Mouse (Mus musculus): ENCODE measurements around the gene Btbd19. TPM values are rescaled to one million over a fixed set of nuclear protein-coding genes. Genes with fewer than 3 reads are reported as not detected.

Btbd19 gene
- polyA plus RNA-seq, 1 experiment from 2014 or later = 4.8 TPM

DNA sequence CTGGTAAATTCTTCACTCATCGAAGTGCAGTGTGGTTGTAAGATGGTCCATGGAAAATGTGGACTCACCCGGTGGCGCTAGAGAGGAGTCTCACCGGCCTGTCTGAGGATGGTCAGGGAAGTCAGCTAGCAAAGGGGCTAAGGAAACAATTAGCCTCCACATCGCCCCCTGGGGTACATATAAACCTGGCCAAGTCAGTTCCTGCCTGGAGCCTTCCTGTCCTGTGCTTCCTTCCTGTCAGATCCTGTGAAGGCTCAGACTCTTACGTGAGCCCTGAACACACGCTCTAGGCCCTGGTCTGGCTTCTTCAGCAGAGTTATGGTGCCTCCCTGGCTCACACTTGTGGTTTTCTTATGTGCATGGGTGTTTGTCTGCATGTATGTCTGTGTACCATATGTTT is 24.3 kb downstream of the Btbd19 start:
- Histone ChIP-seq H3K4me3 (no peak overlapping the region), H3K36me3 (peaks cover 27% of the 10 kb centered on the region), H3K4me1 (replicated peaks) (peaks cover 39% of the 10 kb centered on the region), H3K9me3 (no peaks in the 10 kb centered on the region), H3K27ac (peak overlapping the region; percentile 40; the same call in 1 of the 2 replicates), H3K27me3 (ENCODE audit: insufficient read depth, poor library complexity, severe bottlenecking) (peaks cover 23% of the 10 kb centered on the region)
- peak; percentile 53 for DNase-seq (ENCODE audit: low spot score)
- 52% methylated on average over 7 of the region's 7 CpGs for WGBS

DNA sequence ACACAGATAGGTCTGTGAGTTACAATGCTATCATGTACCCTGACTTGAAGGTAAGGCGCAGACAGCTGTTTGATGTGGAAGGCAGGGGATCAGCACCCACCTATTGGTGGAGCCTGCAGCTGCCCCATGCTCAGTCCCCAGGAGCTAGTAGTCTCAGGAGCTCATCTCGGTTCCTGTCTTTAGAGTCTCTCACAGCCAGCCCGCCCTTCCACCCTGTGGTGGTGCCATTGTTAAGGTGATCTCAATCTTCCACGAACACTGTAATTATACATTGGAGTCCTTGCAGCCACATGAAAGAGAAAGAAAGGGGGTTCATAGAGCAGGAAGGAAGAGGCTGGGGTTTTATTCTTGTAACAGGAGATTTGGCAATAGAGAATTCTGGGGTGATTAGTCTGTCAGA is 25.5 kb downstream of the Btbd19 start:
- Histone ChIP-seq H3K36me3 (peaks cover 20% of the 10 kb centered on the region; the same call in 1 of the 2 replicates), H3K27me3 (ENCODE audit: insufficient read depth, poor library complexity, severe bottlenecking) (peaks cover 29% of the 10 kb centered on the region), H3K27ac (no peak overlapping the region), H3K9me3 (no peaks in the 10 kb centered on the region), H3K4me3 (no peak overlapping the region), H3K4me1 (replicated peaks) (peaks cover 43% of the 10 kb centered on the region)
- no peak for DNase-seq (ENCODE audit: low spot score)
- WGBS = 75% methylated on average over 4 of the region's 4 CpGs

DNA sequence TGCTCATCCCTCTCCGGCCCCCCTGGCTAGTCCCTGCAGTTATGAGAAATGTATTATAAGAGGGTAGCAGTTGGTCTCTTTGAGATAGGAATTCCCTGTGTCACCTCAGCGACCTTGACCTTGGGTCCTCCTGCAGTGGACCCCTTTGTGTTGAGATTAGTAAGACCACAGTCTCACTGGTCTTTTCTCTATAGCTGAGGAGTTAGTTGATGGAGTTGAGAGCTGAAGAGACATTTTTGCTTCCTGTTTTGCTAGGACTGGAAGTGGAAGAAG is 26.8 kb downstream of the Btbd19 start:
- H3K4me3 ChIP-seq = peak overlapping the region; percentile 5; the same call in 1 of the 2 replicates
- H3K36me3 ChIP-seq = peaks cover 14% of the 10 kb centered on the region; the same call in 1 of the 2 replicates
- H3K27me3 ChIP-seq (ENCODE audit: insufficient read depth, poor library complexity, severe bottlenecking) = peaks cover 40% of the 10 kb centered on the region
- no peak overlapping the region for H3K27ac ChIP-seq
- 73% methylated on average over 2 of the region's 2 CpGs for WGBS
- H3K9me3 ChIP-seq = no peaks in the 10 kb centered on the region
- DNase-seq (ENCODE audit: low spot score) = no peak
- peaks cover 45% of the 10 kb centered on the region for H3K4me1 ChIP-seq (replicated peaks)

DNA sequence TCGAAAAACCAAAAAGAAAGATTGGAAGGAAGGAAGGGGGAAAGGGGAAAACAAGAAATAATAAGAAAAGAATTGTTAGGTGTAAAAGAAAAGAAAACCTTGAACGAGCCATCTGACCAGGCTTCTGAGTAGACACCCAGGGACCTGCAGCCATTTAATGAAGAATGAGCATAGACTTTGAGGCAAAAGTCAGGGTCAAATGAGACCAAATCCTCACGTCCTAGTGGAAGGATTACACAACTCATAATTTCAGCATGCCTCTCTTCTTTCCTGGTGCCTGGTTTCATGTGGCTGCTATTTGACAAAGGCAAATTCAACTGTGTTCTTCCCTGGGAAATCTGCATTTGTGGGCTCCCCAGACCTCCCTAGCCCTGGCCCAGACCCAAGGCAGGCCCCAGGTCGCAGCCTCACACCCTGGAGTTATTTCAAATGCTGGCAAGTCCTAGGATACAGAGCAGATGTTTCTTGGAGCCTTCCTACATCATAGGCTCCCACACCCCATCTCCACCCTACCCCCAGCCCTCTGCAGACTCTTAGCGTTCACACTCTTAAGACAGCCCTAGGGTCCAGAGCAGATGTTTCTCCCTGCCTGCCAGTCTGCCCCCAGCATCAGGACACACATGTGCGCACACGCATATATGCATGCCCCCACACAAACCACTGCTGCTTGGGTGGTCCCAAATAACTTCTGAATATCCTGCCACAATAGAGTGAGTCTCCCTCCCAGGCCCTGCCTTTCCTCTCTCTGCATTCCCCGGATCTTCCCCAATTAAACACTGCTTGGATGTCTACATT is 27.4 kb downstream of the Btbd19 start:
- Histone ChIP-seq H3K4me3 (peak overlapping the region; percentile 5; the same call in 1 of the 2 replicates), H3K36me3 (peaks cover 14% of the 10 kb centered on the region; the same call in 1 of the 2 replicates), H3K27ac (peak overlapping the region; percentile 23; the same call in 1 of the 2 replicates), H3K9me3 (no peaks in the 10 kb centered on the region), H3K4me1 (replicated peaks) (peaks cover 45% of the 10 kb centered on the region), H3K27me3 (ENCODE audit: insufficient read depth, poor library complexity, severe bottlenecking) (peaks cover 40% of the 10 kb centered on the region)
- 61% methylated on average over 8 of the region's 8 CpGs for WGBS
- peak; percentile 18 for DNase-seq (ENCODE audit: low spot score)

DNA sequence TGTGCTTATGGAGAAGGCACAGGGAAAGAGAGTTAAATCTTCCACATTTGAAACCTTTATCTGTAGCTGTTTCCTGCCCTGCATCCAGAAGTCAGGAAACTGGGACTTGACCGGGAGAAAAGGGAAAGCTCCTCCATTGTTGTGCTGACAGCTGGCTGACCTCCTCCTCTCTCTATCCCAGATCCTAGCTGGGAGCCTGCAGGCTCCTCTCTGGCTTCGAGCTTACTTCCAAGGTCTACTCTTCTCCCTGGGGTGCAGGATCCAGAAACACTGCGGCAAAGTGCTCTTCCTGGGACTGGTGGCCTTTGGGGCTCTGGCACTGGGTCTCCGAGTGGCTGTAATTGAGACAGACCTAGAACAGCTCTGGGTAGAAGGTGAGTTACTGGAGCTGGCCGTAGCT is 28.9 kb downstream of the Btbd19 start:
- Histone ChIP-seq H3K36me3 (peaks cover 9% of the 10 kb centered on the region; the same call in 1 of the 2 replicates), H3K27ac (peak overlapping the region; percentile 89), H3K9me3 (no peaks in the 10 kb centered on the region), H3K27me3 (ENCODE audit: insufficient read depth, poor library complexity, severe bottlenecking) (peaks cover 40% of the 10 kb centered on the region), H3K4me1 (replicated peaks) (peaks cover 45% of the 10 kb centered on the region), H3K4me3 (peak overlapping the region; percentile 72)
- WGBS = 16% methylated on average over 5 of the region's 5 CpGs
- DNase-seq (ENCODE audit: low spot score) = peak; percentile 24

DNA sequence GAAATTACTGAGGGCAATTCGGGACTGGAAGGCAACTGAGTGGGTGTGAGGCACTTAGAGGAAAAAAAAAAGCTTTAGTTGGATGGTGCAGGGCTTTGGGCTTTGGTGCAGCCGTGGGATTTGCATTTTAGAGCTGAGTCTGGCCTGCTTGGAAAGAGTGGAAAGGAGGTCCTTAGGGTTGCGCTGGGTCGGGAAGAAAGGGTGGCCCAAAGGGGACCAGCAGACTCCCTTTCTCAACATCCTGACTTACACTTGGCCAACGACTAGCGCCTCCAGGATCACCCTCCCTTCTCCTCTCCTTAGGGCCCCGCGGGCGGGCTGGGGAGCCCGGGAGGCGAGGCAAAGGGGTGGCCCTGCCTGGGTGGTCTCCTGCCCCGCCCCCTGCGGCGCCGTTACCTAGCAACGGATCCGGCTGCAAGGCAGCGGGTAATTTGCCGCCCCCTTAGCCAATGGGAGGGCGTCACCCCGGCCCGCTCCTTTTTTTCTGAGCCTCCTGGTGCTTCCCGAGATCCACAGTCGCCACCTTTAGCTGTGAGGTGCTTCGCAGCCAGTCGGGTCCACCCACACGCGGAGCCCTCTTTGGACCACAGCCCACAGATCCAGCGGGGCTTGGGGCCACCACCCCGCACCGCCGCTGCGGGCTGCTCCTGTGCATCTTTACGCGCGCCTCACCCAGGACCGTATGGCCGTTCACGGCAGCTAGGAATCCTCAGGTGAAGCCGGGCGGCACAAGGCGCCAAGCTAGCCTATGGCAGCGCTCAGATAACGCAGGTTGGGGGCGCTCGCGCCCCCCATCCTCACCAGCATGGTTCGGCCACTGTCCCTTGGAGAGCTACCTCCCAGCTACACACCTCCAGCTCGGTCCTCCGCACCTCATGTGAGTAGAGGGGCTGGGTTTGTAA is 29.7 kb downstream of the Btbd19 start, which contains the start of gene Ptch2:
Ptch2 (plus strand) TSS at position 525 of the 902 bp plus-strand sequence.
- H3K4me3 ChIP-seq = peak within 1 kb of the TSS; percentile 72
- peak within 1 kb of the TSS; percentile 89 for H3K27ac ChIP-seq
- peak; percentile 90 for DNase-seq (ENCODE audit: low spot score)
- peaks cover 42% of the 10 kb centered on the region for H3K4me1 ChIP-seq (replicated peaks)
- peaks cover 40% of the 10 kb centered on the region for H3K27me3 ChIP-seq (ENCODE audit: insufficient read depth, poor library complexity, severe bottlenecking)
- WGBS = under 1% methylated on average over 50 of the region's 50 CpGs
- peaks cover 4% of the 10 kb centered on the region; the same call in 1 of the 2 replicates for H3K36me3 ChIP-seq
- H3K9me3 ChIP-seq = no peaks in the 10 kb centered on the region

DNA sequence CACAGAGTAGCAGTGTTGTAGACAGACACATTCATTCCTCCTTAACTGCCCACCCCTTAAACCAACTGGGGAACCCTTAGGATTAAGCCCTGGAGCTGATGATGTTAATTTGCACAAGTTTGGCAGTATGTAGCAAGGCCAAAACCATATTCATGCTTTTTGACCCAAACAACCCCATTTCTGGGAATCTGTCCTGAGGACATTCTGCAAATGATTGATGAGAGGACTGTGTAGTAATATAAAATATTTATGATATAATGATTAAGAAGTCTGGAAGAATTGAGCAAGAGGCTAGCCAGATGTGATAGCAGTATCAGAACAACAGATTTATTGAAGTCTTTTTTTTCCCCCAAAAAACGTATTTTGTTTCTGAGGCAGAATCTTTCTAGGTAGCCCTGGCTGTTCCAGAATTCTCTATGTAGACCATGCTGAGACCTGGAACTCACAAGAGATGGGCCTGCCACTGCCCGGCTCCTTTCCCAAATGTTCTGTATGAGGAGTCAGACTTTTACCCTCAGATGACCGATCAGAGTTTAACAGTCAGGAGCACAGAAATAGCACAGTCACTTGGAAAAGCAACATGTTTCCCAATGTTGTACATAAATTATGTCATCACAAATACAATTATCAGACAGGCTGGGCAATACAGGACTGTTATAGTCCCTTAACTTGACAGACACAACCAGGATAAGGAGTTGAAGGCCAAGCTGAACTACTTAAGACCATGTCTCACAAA is 30.7 kb downstream of the Btbd19 start:
- Histone ChIP-seq H3K4me3 (no peak overlapping the region), H3K36me3 (no peaks in the 10 kb centered on the region; the same call in 1 of the 2 replicates), H3K27me3 (ENCODE audit: insufficient read depth, poor library complexity, severe bottlenecking) (peaks cover 40% of the 10 kb centered on the region), H3K9me3 (no peaks in the 10 kb centered on the region), H3K27ac (no peak overlapping the region), H3K4me1 (replicated peaks) (peaks cover 48% of the 10 kb centered on the region)
- WGBS = 91% methylated on average over 3 of the region's 3 CpGs
- DNase-seq (ENCODE audit: low spot score) = no peak

DNA sequence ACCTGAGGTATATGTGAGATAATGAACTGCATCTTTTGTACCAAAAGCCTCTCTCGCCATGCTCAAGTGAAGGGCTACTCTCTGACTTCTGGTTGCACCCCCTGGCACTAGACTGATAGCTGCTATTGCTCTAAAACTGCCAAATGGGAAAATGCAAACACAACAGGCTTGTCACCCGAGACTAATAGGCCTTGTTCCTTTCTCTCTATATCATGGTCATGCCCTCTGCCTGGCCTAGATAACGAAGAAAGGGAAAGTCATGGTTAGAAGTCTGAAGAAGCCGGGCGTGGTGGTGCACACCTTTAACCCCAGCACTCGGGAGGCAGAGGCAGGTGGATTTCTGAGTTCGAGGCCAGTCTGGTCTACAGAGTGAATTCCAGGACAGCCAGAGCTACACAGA is 34.9 kb downstream of the Btbd19 start:
- H3K27ac ChIP-seq = no peak overlapping the region
- no peak overlapping the region for H3K4me3 ChIP-seq
- H3K9me3 ChIP-seq = no peaks in the 10 kb centered on the region
- H3K36me3 ChIP-seq = peaks cover 25% of the 10 kb centered on the region
- 85% methylated on average over 7 of the region's 7 CpGs for WGBS
- H3K4me1 ChIP-seq (replicated peaks) = peaks cover 16% of the 10 kb centered on the region
- no peak for DNase-seq (ENCODE audit: low spot score)
- peaks cover 16% of the 10 kb centered on the region for H3K27me3 ChIP-seq (ENCODE audit: insufficient read depth, poor library complexity, severe bottlenecking)

DNA sequence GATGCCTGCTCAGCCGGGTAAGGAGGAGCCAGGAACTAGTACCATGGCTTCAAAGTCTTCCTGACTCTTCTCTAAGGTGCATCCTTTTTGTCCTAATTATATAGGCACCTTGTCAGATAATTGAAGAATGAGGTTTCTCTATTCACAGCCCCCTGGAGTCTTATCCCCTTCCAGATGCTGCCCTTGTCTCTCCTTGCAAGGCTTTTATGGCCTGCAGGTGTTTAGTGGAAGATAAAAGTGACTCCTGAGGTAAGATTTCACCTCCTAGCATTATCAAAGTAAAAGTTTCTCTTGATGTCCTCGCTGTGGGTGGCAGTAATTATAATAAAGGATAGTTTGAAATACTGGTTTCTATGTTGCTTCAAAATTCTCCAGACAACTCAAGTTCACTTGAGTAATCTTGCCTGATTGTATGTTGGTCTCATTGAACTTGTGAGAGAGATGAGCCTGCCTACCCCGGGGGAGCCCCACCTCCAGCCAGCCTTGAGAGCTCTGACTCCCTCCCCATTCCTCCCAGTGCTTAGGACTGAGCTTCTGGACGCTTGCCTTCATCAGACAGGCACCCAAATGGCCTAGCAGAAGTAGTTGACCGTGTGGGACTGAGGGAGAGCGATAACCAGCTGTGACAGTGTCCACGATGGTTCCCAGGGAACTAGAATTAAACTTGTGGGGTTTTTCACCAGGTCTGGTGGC is 37.4 kb downstream of the Btbd19 start:
- Histone ChIP-seq H3K27ac (no peak overlapping the region), H3K36me3 (peaks cover 42% of the 10 kb centered on the region)

DNA sequence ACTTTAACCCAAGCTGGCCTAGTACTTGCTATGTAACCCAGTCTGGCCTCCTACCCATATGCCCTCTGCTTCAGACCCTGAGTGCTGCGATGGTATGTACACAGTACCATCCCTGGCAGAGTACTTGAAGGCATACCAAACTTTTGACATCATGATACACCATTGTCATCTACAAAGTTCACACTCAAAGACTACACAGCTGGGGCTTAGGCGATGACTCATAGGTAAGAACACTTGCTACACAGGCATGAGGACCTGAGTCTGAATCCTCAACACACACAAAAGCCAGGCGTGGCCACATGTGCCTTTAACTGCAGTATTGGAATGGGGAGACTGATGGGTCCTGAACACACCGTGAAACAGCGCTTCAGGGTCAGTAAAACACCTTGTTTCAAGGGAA is 54.3 kb downstream of the Btbd19 start:
- Histone ChIP-seq H3K4me3 (no peak overlapping the region), H3K9me3 (no peaks in the 10 kb centered on the region), H3K27me3 (ENCODE audit: insufficient read depth, poor library complexity, severe bottlenecking) (peaks cover 8% of the 10 kb centered on the region; the same call in 1 of the 2 replicates), H3K36me3 (peaks cover 98% of the 10 kb centered on the region), H3K27ac (no peak overlapping the region), H3K4me1 (replicated peaks) (no peaks in the 10 kb centered on the region)
- no peak for DNase-seq (ENCODE audit: low spot score)
- WGBS = 94% methylated on average over 5 of the region's 5 CpGs

More for the DNA sequence above, 37.4 kb downstream of the Btbd19 start:
- 86% methylated on average over 7 of the region's 7 CpGs for WGBS
- no peaks in the 10 kb centered on the region for H3K27me3 ChIP-seq (ENCODE audit: insufficient read depth, poor library complexity, severe bottlenecking)
- H3K4me3 ChIP-seq = no peak overlapping the region
- 0 out of 2 replicates have a peak, but pooled peaks cover 8% of the 10 kb centered on the region for H3K4me1 ChIP-seq (replicated peaks)
- no peak for DNase-seq (ENCODE audit: low spot score)
- H3K9me3 ChIP-seq = no peaks in the 10 kb centered on the region

DNA sequence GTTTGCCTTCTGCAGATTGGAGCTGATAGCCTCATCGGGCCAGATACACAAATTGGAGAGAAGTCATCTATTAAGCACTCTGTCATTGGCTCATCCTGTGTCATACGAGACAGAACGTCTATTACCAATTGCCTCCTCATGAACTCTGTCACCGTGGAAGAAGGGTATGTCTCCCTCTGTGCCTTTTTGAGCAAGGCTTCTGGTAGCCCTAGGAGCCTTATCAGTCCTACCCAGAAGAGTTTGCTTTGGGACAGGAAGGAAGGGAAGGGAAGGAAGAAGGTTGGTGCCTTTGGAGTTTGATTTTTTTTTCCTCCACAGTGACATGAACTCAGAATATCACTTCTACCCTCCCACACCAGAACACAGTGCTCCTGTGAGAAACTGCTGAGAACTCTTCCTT is 54.9 kb downstream of the Btbd19 start:
- Histone ChIP-seq H3K9me3 (no peaks in the 10 kb centered on the region), H3K4me1 (replicated peaks) (no peaks in the 10 kb centered on the region), H3K36me3 (peaks cover 100% of the 10 kb centered on the region), H3K4me3 (no peak overlapping the region), H3K27me3 (ENCODE audit: insufficient read depth, poor library complexity, severe bottlenecking) (peaks cover 12% of the 10 kb centered on the region), H3K27ac (no peak overlapping the region)
- no peak for DNase-seq (ENCODE audit: low spot score)
- 90% methylated on average over 4 of the region's 4 CpGs for WGBS

DNA sequence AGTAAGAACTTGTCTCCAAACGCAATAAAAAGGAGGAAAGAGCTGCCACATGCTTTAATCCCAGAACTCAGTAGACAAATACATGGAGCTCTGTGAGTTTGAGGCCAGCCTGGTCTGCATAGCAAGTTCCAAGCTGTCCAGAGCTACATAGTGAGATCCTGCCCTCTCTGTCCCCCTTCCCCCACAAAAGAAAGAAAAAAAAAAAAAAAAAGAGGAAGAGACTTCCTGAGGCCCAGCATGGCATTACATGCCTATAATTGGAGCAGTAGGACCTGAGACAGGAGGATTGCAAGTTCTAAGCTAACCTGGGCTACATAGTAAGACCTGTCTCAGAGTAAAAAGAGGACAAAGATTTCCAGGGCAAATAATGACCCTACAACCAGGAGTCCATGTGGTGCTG is 55.9 kb downstream of the Btbd19 start:
- DNase-seq (ENCODE audit: low spot score) = no peak
- Histone ChIP-seq H3K36me3 (peaks cover 99% of the 10 kb centered on the region), H3K27ac (no peak overlapping the region), H3K27me3 (ENCODE audit: insufficient read depth, poor library complexity, severe bottlenecking) (peaks cover 22% of the 10 kb centered on the region), H3K4me1 (replicated peaks) (no peaks in the 10 kb centered on the region), H3K4me3 (no peak overlapping the region), H3K9me3 (no peaks in the 10 kb centered on the region)
- 86% methylated on average over 1 of the region's 1 CpGs for WGBS

All from hindbrain, embryonic 10.5 days (tissue).